Mouse (Mus musculus) ES-E14 (cell line): ENCODE data around the gene Ttc4.

ENCODE experiments used
- CHD2 ChIP-seq: IDR thresholded peaks from 2 replicates; pipeline ENCODE4 v1.6.1; 2014; ENCODE audit warnings: mild to moderate bottlenecking, low read depth, low read length, inconsistent platforms
- HCFC1 ChIP-seq: IDR thresholded peaks from 2 replicates; pipeline ENCODE4 v1.6.1; 2012; ENCODE audit warnings: low read length, inconsistent platforms, borderline replicate concordance; ENCODE audit not compliant: insufficient read depth
- ZNF384 ChIP-seq: IDR thresholded peaks from 2 replicates; pipeline ENCODE4 v1.6.1; 2012; ENCODE audit warnings: low read depth, low read length, inconsistent platforms

GRCm38 (mm10) chr4:106688636-106689296 lies 10.0 kb upstream of the Ttc4 start:
- TF ChIP-seq HCFC1 (no peak), ZNF384 (no peak), CHD2 (no peak)
